Mouse (Mus musculus) heart, embryonic 14.5 days (tissue): ENCODE measurements around the gene Tmem223. TPM values are rescaled to one million over a fixed set of nuclear protein-coding genes. Genes with fewer than 3 reads are reported as not detected.
"Not testable (repeated sequence)": the region's sequence is repeated elsewhere in the genome, so short reads cannot be mapped to it uniquely, and the experiment has no call there.

Source experiments
- ATAC-seq: fragments of 200-750 bp; cut with Nextera tagmentation; 2 replicates; pipeline ENCODE4 v1.8.0; 2017; ENCODE audit warnings: low read depth, moderate TSS enrichment; ENCODE audit not compliant: insufficient number of reproducible peaks, insufficient read depth, low FRiP score
- H3K27ac ChIP-seq, 2 experiments: fragments of 200-500 bp in 1 of 2; fragments of 300-500 bp in 1 of 2; sonication (generic) in 1 of 2; replicated peaks in 1 of 2; 2 replicates each; pipeline ENCODE4 v1.5.1; 2012 to 2014; ENCODE audit warnings: low read depth in 2 of 2, low read length in 2 of 2, control low read depth in 1 of 2, mild to moderate bottlenecking in 1 of 2, mixed read lengths in 1 of 2; ENCODE audit not compliant: control insufficient read depth in 1 of 2, insufficient read depth in 1 of 2
- H3K27me3 ChIP-seq: fragments of 300-500 bp; sonication (generic); 2 replicates; pipeline ENCODE4 v1.6.1; 2014; ENCODE audit warnings: mild to moderate bottlenecking, low read length, control low read depth; ENCODE audit not compliant: control insufficient read depth, insufficient read depth
- H3K36me3 ChIP-seq: fragments of 300-500 bp; sonication (generic); 2 replicates; pipeline ENCODE4 v1.6.1; 2014; ENCODE audit warnings: mild to moderate bottlenecking, control low read depth, low read length, mixed read lengths; ENCODE audit not compliant: control insufficient read depth, insufficient read depth
- H3K4me1 ChIP-seq, 2 experiments: fragments of 200-500 bp in 1 of 2; fragments of 300-500 bp in 1 of 2; sonication (generic) in 1 of 2; 2 replicates each; pipeline ENCODE4 v1.6.1; 2012 to 2014; ENCODE audit warnings: low read length in 2 of 2, control low read depth in 1 of 2, mixed read lengths in 1 of 2; ENCODE audit not compliant: control insufficient read depth in 2 of 2, insufficient read depth in 2 of 2
- H3K4me2 ChIP-seq: fragments of 300-500 bp; sonication (generic); 2 replicates; pipeline ENCODE4 v1.6.1; 2014; ENCODE audit warnings: mild to moderate bottlenecking, low read length
- H3K4me3 ChIP-seq, 2 experiments: fragments of 200-500 bp in 1 of 2; fragments of 300-500 bp in 1 of 2; sonication (generic) in 1 of 2; 2 replicates each; pipeline ENCODE4 v1.5.1; 2012 to 2014; ENCODE audit warnings: low read length in 2 of 2, mild to moderate bottlenecking in 2 of 2, control low read depth in 1 of 2, low read depth in 1 of 2, moderate library complexity in 1 of 2; ENCODE audit not compliant: control insufficient read depth in 1 of 2, insufficient read depth in 1 of 2
- H3K9ac ChIP-seq: fragments of 300-500 bp; sonication (generic); 2 replicates; pipeline ENCODE4 v1.6.1; 2014; ENCODE audit warnings: mild to moderate bottlenecking, low read length
- H3K9me3 ChIP-seq: fragments of 300-500 bp; sonication (generic); 2 replicates; pipeline ENCODE4 v1.6.1; 2016; ENCODE audit warnings: low read length, control low read depth; ENCODE audit not compliant: control insufficient read depth
- WGBS: fragments of 180-500 bp; shearing (Covaris S2); extraction: QIAGEN DNeasy Blood & Tissue Kit; methylation state at CpG from one replicate; pipeline ENCODE4 v1.1.7; 2014; 5-methylcytosine and 5-hydroxymethylcytosine counted together
- polyA plus RNA-seq: library from polyadenylated mRNA; unstranded; fragments of >200 nt; fragmentation: Nextera tagmentation; extraction: Ambion mirVana; gene quantifications from 2 replicates; pipeline ENCODE4 v1.2.1, GENCODE M21; 2014

The Tmem223 gene
- polyA plus RNA-seq, 1 experiment from 2014 or later: 167 TPM

GRCm38 (mm10) chr19:8725081-8725613, 45.6 kb upstream of the Tmem223 start:
- WGBS: 65% methylated on average over 4 of the region's 4 CpGs
- peaks cover 2 to 29% of the 10 kb centered on the region in 2 experiments; a peak in 3 of 4 replicates for H3K4me1 ChIP-seq
- H3K36me3 ChIP-seq: peaks cover 30% of the 10 kb centered on the region
- no peak for ATAC-seq
- no peaks in the 10 kb centered on the region for H3K27me3 ChIP-seq
- H3K9me3 ChIP-seq: no peaks in the 10 kb centered on the region
- peak overlapping the region; percentile 79 for H3K4me2 ChIP-seq
- H3K4me3 ChIP-seq: peak overlapping the region in 1 of 2 experiments; percentile 73; a peak in 2 of 4 replicates
- H3K27ac ChIP-seq: peak overlapping the region in 1 of 2 experiments; percentile 27; a peak in 1 of 4 replicates
- H3K9ac ChIP-seq: peak overlapping the region; percentile 95

GRCm38 (mm10) chr19:8726609-8727390, 44.0 kb upstream of the Tmem223 start:
- peaks cover 2 to 24% of the 10 kb centered on the region in 2 experiments; a peak in 3 of 4 replicates for H3K4me1 ChIP-seq
- no peak overlapping the region for H3K4me2 ChIP-seq
- peaks cover 30% of the 10 kb centered on the region for H3K36me3 ChIP-seq
- H3K9ac ChIP-seq: no peak overlapping the region
- ATAC-seq: no peak
- WGBS: 32% methylated on average over 3 of the region's 3 CpGs
- H3K27ac ChIP-seq: no peak overlapping the region
- no peak overlapping the region for H3K4me3 ChIP-seq
- no peaks in the 10 kb centered on the region for H3K9me3 ChIP-seq
- H3K27me3 ChIP-seq: no peaks in the 10 kb centered on the region

GRCm38 (mm10) chr19:8727495-8728114, 43.2 kb upstream of the Tmem223 start:
- Histone ChIP-seq H3K4me3 (no peak overlapping the region), H3K9me3 (no peaks in the 10 kb centered on the region), H3K4me1 (peaks cover 0 to 17% of the 10 kb centered on the region in 2 experiments; a peak in 3 of 4 replicates), H3K27ac (no peak overlapping the region; a peak in 1 of 4 replicates), H3K36me3 (peaks cover 30% of the 10 kb centered on the region), H3K9ac (no peak overlapping the region), H3K4me2 (no peak overlapping the region), H3K27me3 (no peaks in the 10 kb centered on the region)
- no peak for ATAC-seq
- WGBS: 26% methylated on average over 5 of the region's 5 CpGs

- not testable (repeated sequence) for H3K9ac ChIP-seq, H3K4me3 ChIP-seq, ATAC-seq, H3K27me3 ChIP-seq, H3K27ac ChIP-seq, H3K4me2 ChIP-seq, H3K9me3 ChIP-seq
- Histone ChIP-seq H3K36me3 (peaks cover 30% of the 10 kb centered on the region), H3K4me1 (peaks cover 0 to 17% of the 10 kb centered on the region in 2 experiments; a peak in 3 of 4 replicates)
- WGBS: 45% methylated on average over 3 of the region's 3 CpGs
These were observed 42.3 kb upstream of the Tmem223 start for GRCm38 (mm10) chr19:8728335-8729099.

- ATAC-seq: no peak
- Histone ChIP-seq H3K27ac (no peak overlapping the region), H3K27me3 (no peaks in the 10 kb centered on the region), H3K4me3 (no peak overlapping the region), H3K36me3 (peaks cover 20% of the 10 kb centered on the region), H3K4me1 (peaks cover 0 to 9% of the 10 kb centered on the region in 2 experiments; a peak in 2 of 4 replicates), H3K9me3 (no peaks in the 10 kb centered on the region), H3K9ac (no peak overlapping the region), H3K4me2 (no peak overlapping the region)
- 44% methylated on average over 3 of the region's 3 CpGs for WGBS
These were observed 36.5 kb upstream of the Tmem223 start for GRCm38 (mm10) chr19:8734334-8734733.

- H3K4me2 ChIP-seq: peak within 1 kb of the TSS; percentile 95
- H3K27ac ChIP-seq: peak within 1 kb of the TSS; percentile 42 to 76
- peak; percentile 84 for ATAC-seq
- H3K36me3 ChIP-seq: peaks cover 32% of the 10 kb centered on the region
- H3K4me1 ChIP-seq: peaks cover 1 to 11% of the 10 kb centered on the region in 2 experiments; a peak in 3 of 4 replicates
- peak within 1 kb of the TSS; percentile 65 to 93 for H3K4me3 ChIP-seq
- H3K9me3 ChIP-seq: no peaks in the 10 kb centered on the region
- 1% methylated on average over 32 of the region's 32 CpGs for WGBS
- no peaks in the 10 kb centered on the region for H3K27me3 ChIP-seq
- peak within 1 kb of the TSS; percentile 87 for H3K9ac ChIP-seq
These were observed 35.2 kb upstream of the Tmem223 start, which contains the start of gene Wdr74 for GRCm38 (mm10) chr19:8735389-8736159. TSS of gene Wdr74 (plus strand) at chr19:8735827.
